Comparison of ENCODE assay signal across 8 mouse cellular contexts in genomic region chr1:34849745-34850342, GRCm38 (mm10). TPM values are rescaled to one million over a fixed set of nuclear protein-coding genes. Genes with fewer than 3 reads are reported as not detected.
DNase-seq lines count a peak whose midpoint lies in the region; ATAC-seq lines count a peak whose summit lies in the region.

Plekhb2 (plus strand) TSS chr1:34849976.

- peak; percentile 95 for DNase-seq in adrenal gland, adult 2 months
- peak; percentile 82 for DNase-seq in embryo, embryonic 11.5 days (ENCODE audit: low read depth, low spot score)
- DNase-seq in gastrocnemius, postnatal 4 days (ENCODE audit: low spot score in 2 of 2) = peak; percentile 60 to 77
- DNase-seq in left cerebral cortex, postnatal 14 days (ENCODE audit: low spot score in 2 of 2) = peak; percentile 80 to 86
- DNase-seq in right cerebral cortex, postnatal 14 days = peak; percentile 88
- peak; percentile 78 to 88 for DNase-seq in urinary bladder, postnatal 36 days (ENCODE audit: low spot score in 2 of 2)

- no peaks in the 10 kb centered on the region for H3K9me3 ChIP-seq in intestine, embryonic 15.5 days

- 0 out of 2 replicates have a peak, but pooled peaks cover 3% of the 10 kb centered on the region for H3K4me1 ChIP-seq in intestine, embryonic 15.5 days (replicated peaks)

- intact Hi-C loops in left cerebral cortex, postnatal 14 days (cut with DNase I) = no loop called here

- H3K4me3 ChIP-seq in intestine, embryonic 15.5 days (replicated peaks) = peak within 1 kb of the TSS; percentile 79

- no peaks in the 10 kb centered on the region for H3K27me3 ChIP-seq in intestine, embryonic 15.5 days (replicated peaks)

- peak within 1 kb of the TSS; percentile 84 for H3K27ac ChIP-seq in intestine, embryonic 15.5 days

- peak; percentile 86 for ATAC-seq in intestine, embryonic 15.5 days
- peak; percentile 96 for ATAC-seq in megakaryocyte-erythroid progenitor cell, adult 5-6 weeks (replicated peaks; ENCODE audit: low FRiP score, low TSS enrichment, poor library complexity, severe bottlenecking)

- H3K9ac ChIP-seq in intestine, embryonic 15.5 days = peak within 1 kb of the TSS; percentile 83

- H3K4me2 ChIP-seq in intestine, embryonic 15.5 days (replicated peaks) = peak within 1 kb of the TSS; percentile 89

- H3K36me3 ChIP-seq in intestine, embryonic 15.5 days = no peaks in the 10 kb centered on the region

- WGBS in intestine, embryonic 15.5 days = under 1% methylated on average over 34 of the region's 40 CpGs

RNA-seq across cellular contexts. Expression of gene Plekhb2, which starts in this region (rescaled TPM):
- total RNA-seq in adrenal gland, adult 2 months (2021) = 100 to 1,000 TPM; 187 to 193 TPM
- polyA plus RNA-seq in adrenal gland, adult 2 months (2012; rRNA removed) = 80.8 and 115 TPM in 2 replicates
- total RNA-seq in gastrocnemius, postnatal 4 days (2021) = 10 to 100 TPM; 12.7 to 15.3 TPM
- polyA plus RNA-seq in intestine, embryonic 15.5 days (2015; fragmentation: Nextera tagmentation; extraction: Ambion mirVana) = 78.3 and 80.0 TPM in 2 replicates
- total RNA-seq in left cerebral cortex, postnatal 14 days (2021) = 100 to 1,000 TPM; 202 to 226 TPM
- 20.7 and 25.3 TPM in 2 replicates for total RNA-seq in megakaryocyte-erythroid progenitor cell, adult 5-6 weeks (2014; fragmentation: Nextera tagmentation)
- 8.9 and 13.9 TPM in 2 replicates for total RNA-seq in megakaryocyte-erythroid progenitor cell, adult 5-6 weeks (2017)

Comparison
In these comparisons a context has a peak if more than half of its experiments do, and no peak if none do; other contexts are left out.
1. Peak in every context shown above with its lines: DNase-seq, ATAC-seq, H3K4me3 ChIP-seq and H3K27ac ChIP-seq.
2. RNA of gene Plekhb2 (total RNA-seq): 202 to 226 TPM in left cerebral cortex, postnatal 14 days and 187 to 193 TPM in adrenal gland, adult 2 months; 8.9 to 25.3 TPM in megakaryocyte-erythroid progenitor cell, adult 5-6 weeks and 12.7 to 15.3 TPM in gastrocnemius, postnatal 4 days; every median in the first group is over 4 times any median in the second.